Mouse (Mus musculus) urinary bladder, postnatal 25 days (tissue): Measurements from ENCODE around the gene Scn5a.

ENCODE experiments used
- DNase-seq: peaks from one replicate; pipeline ENCODE4 v3.0.0; 2022; ENCODE audit warnings: low spot score

Gene Scn5a

GRCm38 (mm10) chr9:119460410-119460809 lies 118.4 kb downstream of the Scn5a start:
- DNase-seq = peak; percentile 30

GRCm38 (mm10) chr9:119457122-119457521 lies 121.7 kb downstream of the Scn5a start:
- DNase-seq = no peak

GRCm38 (mm10) chr9:119455967-119456366 lies 122.8 kb downstream of the Scn5a start:
- no peak for DNase-seq

- no peak for DNase-seq
These were observed 133.1 kb downstream of the Scn5a start for GRCm38 (mm10) chr9:119445737-119446136.

GRCm38 (mm10) chr9:119444738-119445429 lies 133.9 kb downstream of the Scn5a start, which contains the start of gene Exog:
Gene Exog, plus strand, starts transcription at chr9:119444943.
- peak; percentile 99 for DNase-seq

- no peak for DNase-seq
These were observed 140.3 kb downstream of the Scn5a start for GRCm38 (mm10) chr9:119438498-119439000.

- DNase-seq = no peak
These were observed 140.8 kb downstream of the Scn5a start for GRCm38 (mm10) chr9:119438065-119438464.

- DNase-seq = no peak
These were observed 143.0 kb downstream of the Scn5a start for GRCm38 (mm10) chr9:119435855-119436254.
